Mouse (Mus musculus) lung, postnatal 0 days (tissue): ENCODE results near the gene Lef1. TPM values are rescaled to one million over a fixed set of nuclear protein-coding genes. Genes with fewer than 3 reads are reported as not detected.

ENCODE experiments used
- ATAC-seq: fragments of 200-750 bp; cut with Nextera tagmentation; 2 replicates; pipeline ENCODE4 v1.8.0; 2017; ENCODE audit warnings: moderate library complexity
- DNase-seq: peaks from one replicate; pipeline ENCODE4 v3.0.0-alpha.2; 2016; ENCODE audit warnings: low spot score
- H3K27ac ChIP-seq: fragments of 300-500 bp; sonication (generic); 2 replicates; pipeline ENCODE4 v1.5.1; 2014; ENCODE audit warnings: antibody characterized with exemption, mild to moderate bottlenecking, low read length, mixed read lengths
- H3K27me3 ChIP-seq: fragments of 300-500 bp; sonication (generic); replicated peaks from 2 replicates; pipeline ENCODE4 v1.6.1; 2014; ENCODE audit warnings: low read length, mixed read lengths; ENCODE audit not compliant: insufficient read depth
- H3K36me3 ChIP-seq: fragments of 300-500 bp; sonication (generic); 2 replicates; pipeline ENCODE4 v1.6.1; 2014; ENCODE audit warnings: low read length, mixed read lengths; ENCODE audit not compliant: insufficient read depth
- H3K4me1 ChIP-seq: fragments of 300-500 bp; sonication (generic); 2 replicates; pipeline ENCODE4 v1.6.1; 2014; ENCODE audit warnings: antibody characterized with exemption, low read depth, low read length, mixed read lengths; ENCODE audit not compliant: insufficient read depth
- H3K4me2 ChIP-seq: fragments of 300-500 bp; sonication (generic); replicated peaks from 2 replicates; pipeline ENCODE4 v1.6.1; 2014; ENCODE audit warnings: low read depth, mild to moderate bottlenecking, low read length, moderate library complexity, mixed read lengths
- H3K4me3 ChIP-seq: fragments of 300-500 bp; sonication (generic); 2 replicates; pipeline ENCODE4 v1.5.1; 2014; ENCODE audit warnings: low read depth, low read length
- H3K9ac ChIP-seq: fragments of 300-500 bp; sonication (generic); replicated peaks from 2 replicates; pipeline ENCODE4 v1.6.1; 2014; ENCODE audit warnings: low read depth, mild to moderate bottlenecking
- H3K9me3 ChIP-seq: fragments of 300-500 bp; sonication (generic); 2 replicates; pipeline ENCODE4 v1.6.1; 2016; ENCODE audit warnings: low read length, mixed read lengths
- CTCF ChIP-seq: IDR thresholded peaks from 2 replicates; pipeline ENCODE4 v1.5.1; 2016; ENCODE audit warnings: antibody characterized with exemption, mild to moderate bottlenecking
- EP300 ChIP-seq: IDR thresholded peaks from 2 replicates; pipeline ENCODE4 v1.6.1; 2016; ENCODE audit warnings: antibody characterized with exemption, mild to moderate bottlenecking, control low read depth
- WGBS: fragments of 180-500 bp; shearing (Covaris S2); extraction: QIAGEN DNeasy Blood & Tissue Kit; methylation state at CpG from one replicate; pipeline ENCODE4 v1.1.7; 2014; 5-methylcytosine and 5-hydroxymethylcytosine counted together
- polyA plus RNA-seq: library from polyadenylated mRNA; unstranded; fragments of >200 nt; fragmentation: Nextera tagmentation; extraction: Ambion mirVana; gene quantifications from 2 replicates; pipeline ENCODE4 v1.2.1, GENCODE M21; 2015

Gene Lef1
- polyA plus RNA-seq, 1 experiment from 2014 or later: 6.2 TPM

GRCm38 (mm10) chr3:131260418-131260817 is 150.1 kb downstream of the Lef1 start:
- no peaks in the 10 kb centered on the region for H3K27me3 ChIP-seq
- TF ChIP-seq EP300 (no peak), CTCF (no peak)
- H3K27ac ChIP-seq: no peak overlapping the region
- ATAC-seq: no peak
- H3K36me3 ChIP-seq: no peaks in the 10 kb centered on the region
- no peak overlapping the region for H3K4me2 ChIP-seq
- H3K4me3 ChIP-seq: no peak overlapping the region
- no peak overlapping the region for H3K9ac ChIP-seq
- peaks cover 4% of the 10 kb centered on the region; the same call in 1 of the 2 replicates for H3K4me1 ChIP-seq
- 92% methylated on average over 6 of the region's 6 CpGs for WGBS
- H3K9me3 ChIP-seq: 0 out of 2 replicates have a peak, but pooled peaks cover 3% of the 10 kb centered on the region
- DNase-seq: no peak

GRCm38 (mm10) chr3:131263766-131264486 is 153.7 kb downstream of the Lef1 start:
- Histone ChIP-seq H3K9me3 (0 out of 2 replicates have a peak, but pooled peaks cover 3% of the 10 kb centered on the region), H3K4me3 (no peak overlapping the region), H3K27me3 (no peaks in the 10 kb centered on the region), H3K4me2 (no peak overlapping the region), H3K9ac (no peak overlapping the region), H3K27ac (peak overlapping the region; percentile 47; the same call in 1 of the 2 replicates), H3K36me3 (no peaks in the 10 kb centered on the region), H3K4me1 (peaks cover 6% of the 10 kb centered on the region; the same call in 1 of the 2 replicates)
- peak; percentile 70 for TF ChIP-seq EP300
- TF ChIP-seq CTCF: no peak
- peak; percentile 77 for DNase-seq
- WGBS: 55% methylated on average over 15 of the region's 15 CpGs
- ATAC-seq: peak; percentile 75

GRCm38 (mm10) chr3:131265516-131265915 is 155.2 kb downstream of the Lef1 start:
- no peak overlapping the region for H3K4me2 ChIP-seq
- no peak for TF ChIP-seq EP300
- no peak for TF ChIP-seq CTCF
- WGBS: 58% methylated on average over 8 of the region's 8 CpGs
- H3K36me3 ChIP-seq: no peaks in the 10 kb centered on the region
- H3K9me3 ChIP-seq: 0 out of 2 replicates have a peak, but pooled peaks cover 3% of the 10 kb centered on the region
- DNase-seq (peak; percentile 81), ATAC-seq (peak; percentile 84)
- no peaks in the 10 kb centered on the region for H3K27me3 ChIP-seq
- H3K4me3 ChIP-seq: no peak overlapping the region
- H3K27ac ChIP-seq: peak overlapping the region; percentile 39; the same call in 1 of the 2 replicates
- peaks cover 9% of the 10 kb centered on the region; the same call in 1 of the 2 replicates for H3K4me1 ChIP-seq
- H3K9ac ChIP-seq: no peak overlapping the region

GRCm38 (mm10) chr3:131266366-131267050 is 156.2 kb downstream of the Lef1 start:
- WGBS: 35% methylated on average over 3 of the region's 3 CpGs
- Histone ChIP-seq H3K4me1 (peaks cover 16% of the 10 kb centered on the region; the same call in 1 of the 2 replicates), H3K36me3 (no peaks in the 10 kb centered on the region), H3K4me3 (no peak overlapping the region), H3K9ac (no peak overlapping the region), H3K9me3 (no peaks in the 10 kb centered on the region), H3K27me3 (no peaks in the 10 kb centered on the region), H3K4me2 (no peak overlapping the region), H3K27ac (no peak overlapping the region)
- peak; percentile 79 for DNase-seq
- no peak for TF ChIP-seq CTCF
- no peak; the same call in 1 of the 2 replicates for TF ChIP-seq EP300
- ATAC-seq: peak; percentile 42

- Histone ChIP-seq H3K4me2 (no peak overlapping the region), H3K27ac (no peak overlapping the region), H3K4me3 (no peak overlapping the region), H3K4me1 (peaks cover 18% of the 10 kb centered on the region; the same call in 1 of the 2 replicates), H3K36me3 (no peaks in the 10 kb centered on the region), H3K27me3 (no peaks in the 10 kb centered on the region), H3K9ac (no peak overlapping the region), H3K9me3 (no peaks in the 10 kb centered on the region)
- DNase-seq (no peak), ATAC-seq (no peak)
- no peak for TF ChIP-seq CTCF
- TF ChIP-seq EP300: no peak
- 63% methylated on average over 6 of the region's 6 CpGs for WGBS
Measured at GRCm38 (mm10) chr3:131270381-131270780, 160.1 kb downstream of the Lef1 start.

GRCm38 (mm10) chr3:131271157-131271556 is 160.9 kb downstream of the Lef1 start:
- no peaks in the 10 kb centered on the region for H3K36me3 ChIP-seq
- peak overlapping the region; percentile 79 for H3K27ac ChIP-seq
- H3K4me3 ChIP-seq: peak overlapping the region; percentile 71
- 1% methylated on average over 8 of the region's 8 CpGs for WGBS
- no peaks in the 10 kb centered on the region for H3K9me3 ChIP-seq
- no peak for TF ChIP-seq EP300
- TF ChIP-seq CTCF: peak; percentile 50
- peak overlapping the region; percentile 92 for H3K4me2 ChIP-seq
- peak; percentile 82 for DNase-seq
- H3K27me3 ChIP-seq: no peaks in the 10 kb centered on the region
- peak overlapping the region; percentile 59 for H3K9ac ChIP-seq
- peak; percentile 48 for ATAC-seq
- peaks cover 18% of the 10 kb centered on the region; the same call in 1 of the 2 replicates for H3K4me1 ChIP-seq
